Mouse (Mus musculus): ENCODE data around the gene Mxra8. TPM values are rescaled to one million over a fixed set of nuclear protein-coding genes. Genes with fewer than 3 reads are reported as not detected.
A peak's percentile ranks its signal among the peaks of the same experiment; 100 is the strongest.

The Mxra8 gene
- 15.6 and 22.1 TPM in 2 replicates for polyA plus RNA-seq (2014; fragmentation: Nextera tagmentation; extraction: Ambion mirVana)

- DNase-seq (ENCODE audit: low spot score) (peak; percentile 51), ATAC-seq (peak; percentile 64)
- WGBS: 3% methylated on average over 16 of the region's 16 CpGs
- H3K4me1 ChIP-seq (ENCODE audit: control insufficient read depth, insufficient read depth, low read length): peaks cover 13% of the 10 kb centered on the region; the same call in 1 of the 2 replicates
- 0 out of 2 replicates have a peak, but pooled peaks cover 3% of the 10 kb centered on the region for H3K27me3 ChIP-seq (replicated peaks; ENCODE audit: control insufficient read depth, insufficient read depth, low read length)
- peak within 1 kb of the TSS; percentile 53 for H3K4me2 ChIP-seq (ENCODE audit: low read length)
- H3K27ac ChIP-seq (ENCODE audit: low read depth, low read length): peak within 1 kb of the TSS; percentile 30; the same call in 1 of the 2 replicates
- H3K9me3 ChIP-seq (replicated peaks; ENCODE audit: control insufficient read depth, low read length): no peaks in the 10 kb centered on the region
- H3K9ac ChIP-seq (ENCODE audit: low read length): peak within 1 kb of the TSS; percentile 46
- H3K36me3 ChIP-seq (ENCODE audit: control insufficient read depth, insufficient read depth, low read length): peaks cover 3% of the 10 kb centered on the region; the same call in 1 of the 2 replicates
- peak within 1 kb of the TSS; percentile 21 for H3K4me3 ChIP-seq (ENCODE audit: low read depth, low read length)
Observed at GRCm38 (mm10) chr4:155839483-155839910, at the start of gene Mxra8. TSS of gene Mxra8 (plus strand) at chr4:155839680.

DNA sequence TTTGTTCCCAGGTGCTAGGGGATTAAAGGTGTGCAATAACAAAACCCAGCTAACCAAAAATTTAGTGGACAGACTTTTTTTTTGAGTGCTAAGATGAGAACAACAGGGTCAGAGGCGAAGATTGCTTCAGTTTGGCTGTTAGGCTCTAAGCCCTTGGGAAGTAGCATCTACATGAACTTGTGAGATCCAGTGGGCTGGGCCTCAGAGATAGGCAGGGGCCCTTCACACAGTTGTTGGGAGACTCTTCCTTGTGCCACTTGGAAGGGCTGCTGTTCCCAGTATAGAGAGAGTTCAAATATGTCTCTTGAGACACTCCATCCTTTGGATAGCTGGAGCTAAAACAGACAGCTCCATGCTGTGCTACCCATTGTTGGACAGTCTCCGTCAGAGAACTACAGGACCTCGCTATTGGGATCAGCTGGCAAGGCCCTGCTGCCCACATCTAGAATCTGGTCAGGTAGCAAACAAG is 49.4 kb upstream of the Mxra8 start, which contains the start of gene Ankrd65:
Gene Ankrd65, plus strand, starts transcription at position 419 of the 469 bp plus-strand sequence.
- no peaks in the 10 kb centered on the region for H3K9me3 ChIP-seq (replicated peaks; ENCODE audit: control insufficient read depth, low read length)
- H3K27me3 ChIP-seq (replicated peaks; ENCODE audit: control insufficient read depth, insufficient read depth, low read length): no peaks in the 10 kb centered on the region
- no peak for ATAC-seq
- H3K4me3 ChIP-seq (ENCODE audit: low read depth, low read length): no peak within 1 kb of the TSS
- 68% methylated on average over 3 of the region's 3 CpGs for WGBS
- no peak within 1 kb of the TSS for H3K27ac ChIP-seq (ENCODE audit: low read depth, low read length)
- no peaks in the 10 kb centered on the region for H3K36me3 ChIP-seq (ENCODE audit: control insufficient read depth, insufficient read depth, low read length)
- no peak within 1 kb of the TSS for H3K9ac ChIP-seq (ENCODE audit: low read length)
- no peaks in the 10 kb centered on the region for H3K4me1 ChIP-seq (ENCODE audit: control insufficient read depth, insufficient read depth, low read length)
- DNase-seq (ENCODE audit: low spot score): no peak
- H3K4me2 ChIP-seq (ENCODE audit: low read length): no peak within 1 kb of the TSS

DNA sequence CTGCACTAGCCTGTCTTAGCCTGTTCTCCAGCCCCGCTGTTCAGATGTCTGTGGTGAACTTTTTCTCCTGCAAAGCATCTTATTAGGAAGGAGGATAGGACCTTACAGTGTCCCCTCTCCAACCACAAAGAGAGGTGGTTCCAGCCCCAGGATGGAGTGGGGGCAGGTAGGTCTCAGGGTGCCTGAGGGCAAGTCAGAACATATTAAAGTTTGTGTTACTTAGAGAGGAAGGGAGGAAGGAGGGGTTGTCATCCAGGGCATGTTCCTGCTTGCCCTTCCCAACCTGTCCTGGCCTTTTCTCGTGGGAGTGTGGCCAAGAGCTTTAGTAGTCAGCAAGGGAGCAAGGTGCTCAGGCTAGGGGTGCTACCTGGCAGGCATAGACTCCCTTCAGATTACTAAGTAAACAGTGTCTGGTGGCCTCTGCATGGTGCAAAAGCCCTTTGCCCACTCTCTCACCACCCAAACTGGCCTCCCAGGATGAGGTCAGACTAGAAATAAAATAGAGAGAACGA is 48.8 kb upstream of the Mxra8 start:
- no peaks in the 10 kb centered on the region for H3K27me3 ChIP-seq (replicated peaks; ENCODE audit: control insufficient read depth, insufficient read depth, low read length)
- H3K4me3 ChIP-seq (ENCODE audit: low read depth, low read length): no peak overlapping the region
- no peak overlapping the region for H3K27ac ChIP-seq (ENCODE audit: low read depth, low read length)
- H3K36me3 ChIP-seq (ENCODE audit: control insufficient read depth, insufficient read depth, low read length): no peaks in the 10 kb centered on the region
- no peak overlapping the region for H3K9ac ChIP-seq (ENCODE audit: low read length)
- ATAC-seq (no peak), DNase-seq (ENCODE audit: low spot score) (no peak)
- H3K9me3 ChIP-seq (replicated peaks; ENCODE audit: control insufficient read depth, low read length): no peaks in the 10 kb centered on the region
- 80% methylated on average over 3 of the region's 3 CpGs for WGBS
- no peaks in the 10 kb centered on the region for H3K4me1 ChIP-seq (ENCODE audit: control insufficient read depth, insufficient read depth, low read length)
- H3K4me2 ChIP-seq (ENCODE audit: low read length): no peak overlapping the region

DNA sequence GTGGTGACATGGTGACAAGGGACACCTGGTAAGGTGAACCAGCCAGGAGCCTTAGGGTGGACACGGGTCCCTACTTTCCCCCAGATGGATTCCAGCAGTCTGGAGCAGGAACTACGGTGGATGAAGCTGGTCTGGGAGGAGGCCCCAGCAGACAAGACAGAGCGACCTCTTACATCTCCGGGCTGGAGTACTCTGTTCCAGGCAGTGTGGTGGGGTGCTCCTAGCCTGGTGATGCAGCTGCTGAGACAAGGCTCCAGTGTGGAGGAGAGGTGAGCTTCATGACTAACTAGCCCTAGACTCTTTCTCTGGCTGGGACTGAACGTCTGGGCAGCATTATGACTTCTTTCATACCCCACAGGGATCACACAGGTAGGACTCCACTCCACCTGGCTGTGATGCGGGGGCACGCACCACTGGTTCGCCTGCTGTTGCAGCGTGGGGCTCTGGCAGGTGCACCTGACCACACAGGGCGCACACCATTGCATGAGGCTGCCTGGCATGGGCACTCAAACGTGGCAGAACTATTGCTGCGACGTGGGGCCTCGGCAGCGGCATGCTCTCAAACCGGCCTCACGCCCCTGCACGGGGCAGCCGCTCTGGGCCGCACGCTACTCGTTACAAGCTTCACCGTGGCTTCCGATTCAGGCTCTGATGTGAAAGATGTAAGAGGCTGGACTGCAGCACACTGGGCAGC is 48.1 kb upstream of the Mxra8 start:
- Histone ChIP-seq H3K9ac (ENCODE audit: low read length) (no peak overlapping the region), H3K27ac (ENCODE audit: low read depth, low read length) (no peak overlapping the region), H3K4me1 (ENCODE audit: control insufficient read depth, insufficient read depth, low read length) (no peaks in the 10 kb centered on the region), H3K36me3 (ENCODE audit: control insufficient read depth, insufficient read depth, low read length) (no peaks in the 10 kb centered on the region), H3K4me3 (ENCODE audit: low read depth, low read length) (no peak overlapping the region), H3K4me2 (ENCODE audit: low read length) (no peak overlapping the region), H3K9me3 (replicated peaks; ENCODE audit: control insufficient read depth, low read length) (no peaks in the 10 kb centered on the region), H3K27me3 (replicated peaks; ENCODE audit: control insufficient read depth, insufficient read depth, low read length) (no peaks in the 10 kb centered on the region)
- ATAC-seq (no peak), DNase-seq (ENCODE audit: low spot score) (no peak)
- WGBS: 76% methylated on average over 24 of the region's 24 CpGs

- no peaks in the 10 kb centered on the region for H3K9me3 ChIP-seq (replicated peaks; ENCODE audit: control insufficient read depth, low read length)
- ATAC-seq (no peak), DNase-seq (ENCODE audit: low spot score) (no peak)
- no peak overlapping the region for H3K27ac ChIP-seq (ENCODE audit: low read depth, low read length)
- WGBS: 86% methylated on average over 2 of the region's 2 CpGs
- no peaks in the 10 kb centered on the region for H3K4me1 ChIP-seq (ENCODE audit: control insufficient read depth, insufficient read depth, low read length)
- no peak overlapping the region for H3K4me3 ChIP-seq (ENCODE audit: low read depth, low read length)
- no peaks in the 10 kb centered on the region for H3K36me3 ChIP-seq (ENCODE audit: control insufficient read depth, insufficient read depth, low read length)
- H3K9ac ChIP-seq (ENCODE audit: low read length): no peak overlapping the region
- H3K4me2 ChIP-seq (ENCODE audit: low read length): no peak overlapping the region
- H3K27me3 ChIP-seq (replicated peaks; ENCODE audit: control insufficient read depth, insufficient read depth, low read length): no peaks in the 10 kb centered on the region
Observed at GRCm38 (mm10) chr4:155793730-155794129, 45.8 kb upstream of the Mxra8 start.

DNA sequence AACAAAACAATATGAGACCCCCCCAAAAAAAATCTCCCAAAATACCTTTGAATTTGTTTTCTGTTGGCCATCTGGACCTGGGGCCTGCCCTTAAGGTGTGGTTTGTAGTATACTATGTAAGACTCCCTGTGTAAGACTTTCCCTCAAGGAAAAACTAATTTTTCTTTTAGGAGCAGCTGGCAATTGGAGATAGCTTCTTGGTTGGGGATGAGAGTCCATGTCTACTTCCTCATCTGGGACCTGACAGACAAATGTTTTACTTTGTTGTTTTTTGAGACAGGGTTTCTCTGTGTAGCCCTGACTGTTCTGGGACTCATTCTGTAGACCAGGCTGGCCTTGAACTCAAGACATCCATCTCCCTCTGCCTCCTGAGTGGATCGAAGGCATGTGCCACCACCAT is 37.4 kb upstream of the Mxra8 start:
- H3K36me3 ChIP-seq (ENCODE audit: control insufficient read depth, insufficient read depth, low read length): peaks cover 14% of the 10 kb centered on the region
- ATAC-seq (no peak), DNase-seq (ENCODE audit: low spot score) (no peak)
- no peaks in the 10 kb centered on the region for H3K27me3 ChIP-seq (replicated peaks; ENCODE audit: control insufficient read depth, insufficient read depth, low read length)
- H3K9ac ChIP-seq (ENCODE audit: low read length): no peak overlapping the region
- H3K4me1 ChIP-seq (ENCODE audit: control insufficient read depth, insufficient read depth, low read length): peaks cover 11% of the 10 kb centered on the region
- no peak overlapping the region for H3K27ac ChIP-seq (ENCODE audit: low read depth, low read length)
- WGBS: 100% methylated on average over 1 of the region's 1 CpGs
- no peak overlapping the region for H3K4me2 ChIP-seq (ENCODE audit: low read length)
- H3K9me3 ChIP-seq (replicated peaks; ENCODE audit: control insufficient read depth, low read length): no peaks in the 10 kb centered on the region
- H3K4me3 ChIP-seq (ENCODE audit: low read depth, low read length): no peak overlapping the region

GRCm38 (mm10) chr4:155802741-155803339 is 36.6 kb upstream of the Mxra8 start, which contains the start of gene Mrpl20:
TSS of gene Mrpl20 (plus strand) at chr4:155802878.
- ATAC-seq: peak; percentile 1; the same call in 1 of the 2 replicates
- Histone ChIP-seq H3K27me3 (replicated peaks; ENCODE audit: control insufficient read depth, insufficient read depth, low read length) (no peaks in the 10 kb centered on the region), H3K27ac (ENCODE audit: low read depth, low read length) (peak within 1 kb of the TSS; percentile 57), H3K9ac (ENCODE audit: low read length) (peak within 1 kb of the TSS; percentile 86), H3K36me3 (ENCODE audit: control insufficient read depth, insufficient read depth, low read length) (peaks cover 22% of the 10 kb centered on the region), H3K4me1 (ENCODE audit: control insufficient read depth, insufficient read depth, low read length) (peaks cover 11% of the 10 kb centered on the region), H3K9me3 (replicated peaks; ENCODE audit: control insufficient read depth, low read length) (no peaks in the 10 kb centered on the region), H3K4me2 (ENCODE audit: low read length) (peak within 1 kb of the TSS; percentile 83), H3K4me3 (ENCODE audit: low read depth, low read length) (peak within 1 kb of the TSS; percentile 83)
- peak; percentile 32 for DNase-seq (ENCODE audit: low spot score)
- 7% methylated on average over 12 of the region's 12 CpGs for WGBS

GRCm38 (mm10) chr4:155803340-155804041 is 36.0 kb upstream of the Mxra8 start:
- H3K4me3 ChIP-seq (ENCODE audit: low read depth, low read length): peak overlapping the region; percentile 83
- peak overlapping the region; percentile 86 for H3K9ac ChIP-seq (ENCODE audit: low read length)
- DNase-seq (ENCODE audit: low spot score): peak; percentile 96
- no peaks in the 10 kb centered on the region for H3K27me3 ChIP-seq (replicated peaks; ENCODE audit: control insufficient read depth, insufficient read depth, low read length)
- H3K27ac ChIP-seq (ENCODE audit: low read depth, low read length): peak overlapping the region; percentile 57
- H3K36me3 ChIP-seq (ENCODE audit: control insufficient read depth, insufficient read depth, low read length): peaks cover 29% of the 10 kb centered on the region
- H3K9me3 ChIP-seq (replicated peaks; ENCODE audit: control insufficient read depth, low read length): no peaks in the 10 kb centered on the region
- peak; percentile 98 for ATAC-seq
- peaks cover 11% of the 10 kb centered on the region for H3K4me1 ChIP-seq (ENCODE audit: control insufficient read depth, insufficient read depth, low read length)
- WGBS: under 1% methylated on average over 57 of the region's 58 CpGs
- peak overlapping the region; percentile 83 for H3K4me2 ChIP-seq (ENCODE audit: low read length)

All from forebrain, embryonic 14.5 days (tissue).